Mouse (Mus musculus): ENCODE data around the gene Mov10l1. TPM values are rescaled to one million over a fixed set of nuclear protein-coding genes. Genes with fewer than 3 reads are reported as not detected.

Gene Mov10l1
- polyA plus RNA-seq, 1 experiment: 0.02 TPM

DNA sequence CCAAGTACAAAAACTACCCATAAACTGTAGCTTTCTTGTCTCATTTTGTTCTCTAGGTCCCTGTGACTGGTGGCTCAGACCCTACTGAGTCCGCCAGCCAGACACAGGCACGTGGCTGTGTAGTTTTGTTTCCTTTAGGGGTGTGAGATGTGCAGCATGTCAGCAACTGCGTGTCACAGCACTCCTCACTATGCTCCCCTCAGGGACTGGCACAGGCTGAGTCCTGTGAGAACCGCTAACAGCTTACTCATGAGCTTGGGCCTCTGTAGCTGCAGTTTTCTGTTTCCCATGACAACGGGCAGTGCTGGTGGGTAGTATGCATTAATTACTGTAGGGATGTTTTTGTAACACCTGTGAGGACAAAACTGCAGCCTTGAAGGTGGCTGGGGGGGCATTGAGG is 109.5 kb downstream of the Mov10l1 start:
- Histone ChIP-seq H3K4me3 (replicated peaks; ENCODE audit: insufficient read depth, low read depth, low read length) (no peak overlapping the region), H3K27me3 (ENCODE audit: control insufficient read depth, insufficient read depth, low read length) (no peaks in the 10 kb centered on the region), H3K4me1 (ENCODE audit: control insufficient read depth, insufficient read depth, low read length) (peaks cover 15% of the 10 kb centered on the region), H3K27ac (ENCODE audit: insufficient read depth, low read length) (no peak overlapping the region)
- WGBS: 61% methylated on average over 5 of the region's 5 CpGs
- TF ChIP-seq POLR2A (IDR thresholded peaks at IDR 0.05; ENCODE audit: borderline replicate concordance, insufficient read depth, low read length) (no peak), CTCF (IDR thresholded peaks at IDR 0.05; ENCODE audit: borderline replicate concordance, insufficient read depth, low read depth, low read length) (no peak)
- no peak for DNase-seq

DNA sequence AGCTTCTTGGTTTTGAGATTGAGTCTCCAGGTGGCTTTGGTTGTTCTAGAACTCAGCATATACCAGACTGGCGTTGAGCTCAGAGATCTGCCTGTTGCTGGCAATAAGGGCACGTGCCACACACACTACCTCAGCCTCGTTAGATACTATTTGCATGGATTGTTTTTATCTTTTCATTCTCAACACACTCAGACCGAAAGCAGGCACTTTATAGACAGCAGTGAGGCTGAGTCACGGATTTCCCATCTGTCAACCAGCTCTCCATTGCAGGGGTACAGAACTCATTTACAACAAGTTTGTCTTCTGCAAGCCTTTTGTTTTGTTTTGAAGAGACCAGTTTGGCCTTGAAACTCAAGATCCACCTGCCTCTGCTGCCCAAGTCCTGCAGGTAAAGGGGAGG is 114.7 kb downstream of the Mov10l1 start:
- 47% methylated on average over 5 of the region's 5 CpGs for WGBS
- Histone ChIP-seq H3K27me3 (ENCODE audit: control insufficient read depth, insufficient read depth, low read length) (no peaks in the 10 kb centered on the region), H3K4me3 (replicated peaks; ENCODE audit: insufficient read depth, low read depth, low read length) (no peak overlapping the region), H3K4me1 (ENCODE audit: control insufficient read depth, insufficient read depth, low read length) (peaks cover 59% of the 10 kb centered on the region), H3K27ac (ENCODE audit: insufficient read depth, low read length) (peak overlapping the region; percentile 64)
- no peak for TF ChIP-seq CTCF (IDR thresholded peaks at IDR 0.05; ENCODE audit: borderline replicate concordance, insufficient read depth, low read depth, low read length)
- no peak for TF ChIP-seq POLR2A (IDR thresholded peaks at IDR 0.05; ENCODE audit: borderline replicate concordance, insufficient read depth, low read length)
- DNase-seq: no peak

DNA sequence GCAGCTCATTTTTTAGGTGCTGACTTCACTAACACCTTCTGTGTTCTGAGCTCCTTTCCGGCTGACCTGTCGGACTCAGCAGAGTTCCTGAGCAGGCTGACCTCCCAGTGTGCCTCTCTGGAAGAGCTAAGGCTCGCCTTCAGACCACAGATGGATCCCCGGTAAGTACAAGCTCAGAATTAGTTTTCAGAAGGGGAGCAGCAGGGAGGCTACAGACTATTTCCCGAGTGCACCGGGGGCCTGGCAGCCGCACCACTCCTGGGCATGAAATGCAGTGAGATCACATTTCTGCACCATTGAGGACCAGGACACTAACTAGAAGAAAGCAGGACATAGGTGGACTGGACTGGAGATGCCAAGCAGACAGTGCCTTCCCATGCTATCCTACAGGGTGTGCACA is 115.9 kb downstream of the Mov10l1 start:
- Histone ChIP-seq H3K27ac (ENCODE audit: insufficient read depth, low read length) (peak overlapping the region; percentile 12), H3K4me3 (replicated peaks; ENCODE audit: insufficient read depth, low read depth, low read length) (no peak overlapping the region), H3K27me3 (ENCODE audit: control insufficient read depth, insufficient read depth, low read length) (no peaks in the 10 kb centered on the region), H3K4me1 (ENCODE audit: control insufficient read depth, insufficient read depth, low read length) (peaks cover 64% of the 10 kb centered on the region)
- DNase-seq: peak; percentile 72 to 88
- no peak for TF ChIP-seq CTCF (IDR thresholded peaks at IDR 0.05; ENCODE audit: borderline replicate concordance, insufficient read depth, low read depth, low read length)
- no peak; the same call in 1 of the 2 replicates for TF ChIP-seq POLR2A (IDR thresholded peaks at IDR 0.05; ENCODE audit: borderline replicate concordance, insufficient read depth, low read length)
- WGBS: 8% methylated on average over 7 of the region's 7 CpGs

DNA sequence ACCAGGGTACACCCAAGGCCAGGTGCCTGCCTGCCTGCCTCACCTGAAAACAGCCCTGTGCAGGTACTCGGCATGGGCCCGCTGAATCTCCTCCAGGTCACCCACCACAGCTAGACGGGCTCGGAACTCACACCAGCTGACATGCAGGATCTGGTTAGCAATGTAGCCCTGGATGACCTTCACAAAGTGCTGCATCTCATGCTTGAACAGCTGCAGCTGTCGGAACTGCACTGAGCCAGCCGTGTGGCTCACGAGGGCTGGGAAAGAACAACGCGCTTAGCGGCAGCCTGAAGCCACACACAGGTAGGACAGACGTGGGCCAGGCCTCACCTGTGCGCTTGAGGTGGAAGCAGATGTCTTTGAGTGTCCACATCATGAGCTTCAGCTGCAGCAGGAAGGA is 118.1 kb downstream of the Mov10l1 start:
- 58% methylated on average over 12 of the region's 12 CpGs for WGBS
- H3K4me1 ChIP-seq (ENCODE audit: control insufficient read depth, insufficient read depth, low read length): peaks cover 79% of the 10 kb centered on the region
- peak overlapping the region; percentile 91 for H3K27ac ChIP-seq (ENCODE audit: insufficient read depth, low read length)
- H3K4me3 ChIP-seq (replicated peaks; ENCODE audit: insufficient read depth, low read depth, low read length): no peak overlapping the region
- no peaks in the 10 kb centered on the region for H3K27me3 ChIP-seq (ENCODE audit: control insufficient read depth, insufficient read depth, low read length)
- DNase-seq: no peak
- TF ChIP-seq POLR2A (IDR thresholded peaks at IDR 0.05; ENCODE audit: borderline replicate concordance, insufficient read depth, low read length) (no peak), CTCF (IDR thresholded peaks at IDR 0.05; ENCODE audit: borderline replicate concordance, insufficient read depth, low read depth, low read length) (no peak)

DNA sequence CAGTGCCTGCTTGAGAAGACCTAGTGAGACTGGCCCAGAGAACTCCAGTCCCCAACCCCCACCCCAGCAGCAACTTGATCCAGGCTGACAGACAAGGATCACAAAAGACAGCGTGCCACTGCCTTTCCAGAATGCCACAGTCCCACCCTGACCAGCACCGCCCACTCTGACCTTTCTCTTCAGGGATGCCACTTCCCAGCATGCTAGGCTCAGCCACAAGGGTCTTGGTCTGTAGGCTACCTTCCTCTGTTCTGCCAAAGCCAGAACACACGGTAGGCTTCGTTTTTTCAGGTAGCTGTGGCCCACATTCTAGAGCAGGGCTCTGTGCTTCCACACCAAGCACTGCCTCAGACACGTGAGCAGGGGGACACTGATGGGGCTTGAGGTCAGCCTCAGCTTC is 119.9 kb downstream of the Mov10l1 start:
- peak overlapping the region; percentile 91 for H3K27ac ChIP-seq (ENCODE audit: insufficient read depth, low read length)
- no peak for DNase-seq
- 0 out of 2 replicates have a peak, but pooled peaks have one; percentile 20 for TF ChIP-seq POLR2A (IDR thresholded peaks at IDR 0.05; ENCODE audit: borderline replicate concordance, insufficient read depth, low read length)
- no peak for TF ChIP-seq CTCF (IDR thresholded peaks at IDR 0.05; ENCODE audit: borderline replicate concordance, insufficient read depth, low read depth, low read length)
- peaks cover 83% of the 10 kb centered on the region for H3K4me1 ChIP-seq (ENCODE audit: control insufficient read depth, insufficient read depth, low read length)
- no peak overlapping the region for H3K4me3 ChIP-seq (replicated peaks; ENCODE audit: insufficient read depth, low read depth, low read length)
- H3K27me3 ChIP-seq (ENCODE audit: control insufficient read depth, insufficient read depth, low read length): no peaks in the 10 kb centered on the region
- WGBS: 39% methylated on average over 5 of the region's 5 CpGs

DNA sequence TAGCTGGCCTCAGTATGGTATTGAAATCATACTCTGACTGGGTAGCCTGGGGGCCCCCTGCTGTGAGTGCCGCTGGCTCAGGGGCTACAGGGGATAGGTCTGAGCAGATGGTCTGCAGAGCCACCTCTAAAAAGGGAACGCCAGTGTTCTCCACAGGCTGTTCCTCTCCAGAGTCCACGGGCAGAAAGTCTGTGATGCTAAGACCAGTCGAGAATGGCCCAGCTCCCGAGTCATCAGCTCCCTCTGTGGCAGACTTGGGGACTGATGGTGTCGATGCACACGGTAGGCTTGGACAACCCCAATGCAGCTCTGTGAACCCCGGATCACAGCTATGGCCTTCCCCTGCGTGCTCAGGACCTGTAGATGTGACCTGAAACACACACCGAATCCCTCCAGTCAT is 121.2 kb downstream of the Mov10l1 start:
- Histone ChIP-seq H3K27me3 (ENCODE audit: control insufficient read depth, insufficient read depth, low read length) (no peaks in the 10 kb centered on the region), H3K4me1 (ENCODE audit: control insufficient read depth, insufficient read depth, low read length) (peaks cover 76% of the 10 kb centered on the region), H3K4me3 (replicated peaks; ENCODE audit: insufficient read depth, low read depth, low read length) (peak overlapping the region; percentile 6), H3K27ac (ENCODE audit: insufficient read depth, low read length) (peak overlapping the region; percentile 91)
- no peak for TF ChIP-seq POLR2A (IDR thresholded peaks at IDR 0.05; ENCODE audit: borderline replicate concordance, insufficient read depth, low read length)
- peak; percentile 43; the same call in 1 of the 2 replicates for TF ChIP-seq CTCF (IDR thresholded peaks at IDR 0.05; ENCODE audit: borderline replicate concordance, insufficient read depth, low read depth, low read length)
- 10% methylated on average over 10 of the region's 10 CpGs for WGBS
- peak in 1 of 2 experiments; percentile 79 for DNase-seq

DNA sequence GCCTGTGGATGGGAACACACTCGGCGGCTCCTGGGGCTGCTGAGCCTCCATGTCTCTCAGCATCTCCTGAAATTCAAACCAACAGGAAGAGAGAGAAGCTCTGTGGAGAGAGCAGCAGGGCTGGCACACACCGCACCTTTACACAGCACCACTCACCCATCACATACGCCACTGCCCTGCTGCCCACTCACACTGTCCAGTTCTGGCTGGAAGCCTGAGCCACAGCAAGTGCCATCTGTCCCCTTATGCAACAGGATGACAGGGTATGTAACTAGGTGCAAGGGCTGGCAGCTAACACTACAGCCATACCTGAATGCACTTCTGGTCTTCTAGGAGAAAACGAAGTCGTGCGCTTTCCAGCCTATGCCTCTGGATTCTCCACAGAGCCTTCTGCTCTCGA is 121.7 kb downstream of the Mov10l1 start:
- H3K4me3 ChIP-seq (replicated peaks; ENCODE audit: insufficient read depth, low read depth, low read length): peak overlapping the region; percentile 6
- 0 out of 2 replicates have a peak, but pooled peaks have one; percentile 20 for TF ChIP-seq POLR2A (IDR thresholded peaks at IDR 0.05; ENCODE audit: borderline replicate concordance, insufficient read depth, low read length)
- TF ChIP-seq CTCF (IDR thresholded peaks at IDR 0.05; ENCODE audit: borderline replicate concordance, insufficient read depth, low read depth, low read length): no peak
- peak; percentile 96 to 98 for DNase-seq
- H3K4me1 ChIP-seq (ENCODE audit: control insufficient read depth, insufficient read depth, low read length): peaks cover 76% of the 10 kb centered on the region
- no peaks in the 10 kb centered on the region for H3K27me3 ChIP-seq (ENCODE audit: control insufficient read depth, insufficient read depth, low read length)
- H3K27ac ChIP-seq (ENCODE audit: insufficient read depth, low read length): peak overlapping the region; percentile 91
- WGBS: 7% methylated on average over 8 of the region's 8 CpGs

Other genes with a start within 250 kb of the Mov10l1 start
- gene Brd1, start 248.7 kb upstream of the Mov10l1 start, polyA plus RNA-seq (2012; rRNA removed): 25.7 and 26.1 TPM in 2 replicates
- 6.1 and 6.9 TPM in 2 replicates for gene Zbed4, start 231.2 kb upstream of the Mov10l1 start, polyA plus RNA-seq (2012; rRNA removed)
- 17.3 and 18.5 TPM in 2 replicates for gene Alg12, start 163.6 kb upstream of the Mov10l1 start, polyA plus RNA-seq (2012; rRNA removed)
- 28.6 and 32.0 TPM in 2 replicates for gene Creld2, start 163.3 kb upstream of the Mov10l1 start, polyA plus RNA-seq (2012; rRNA removed)
- gene Pim3, start 120.7 kb upstream of the Mov10l1 start, polyA plus RNA-seq (2012; rRNA removed): 23.4 and 24.2 TPM in 2 replicates
- 1.4 and 1.6 TPM in 2 replicates for gene Ttll8, start 28.5 kb upstream of the Mov10l1 start, polyA plus RNA-seq (2012; rRNA removed)
- 141 and 145 TPM in 2 replicates for gene Mlc1, start 3.9 kb upstream of the Mov10l1 start, polyA plus RNA-seq (2012; rRNA removed)
- 134 and 155 TPM in 2 replicates for gene Panx2, start 76.8 kb downstream of the Mov10l1 start, polyA plus RNA-seq (2012; rRNA removed)
- gene Trabd, start 92.2 kb downstream of the Mov10l1 start, polyA plus RNA-seq (2012; rRNA removed): 52.5 and 56.4 TPM in 2 replicates
- 58.1 and 65.6 TPM in 2 replicates for gene Selenoo, start 106.2 kb downstream of the Mov10l1 start, polyA plus RNA-seq (2012; rRNA removed)
- gene Tubgcp6, start 140.2 kb downstream of the Mov10l1 start, polyA plus RNA-seq (2012; rRNA removed): 77.4 and 82.1 TPM in 2 replicates
- 31.4 and 36.3 TPM in 2 replicates for gene Hdac10, start 145.8 kb downstream of the Mov10l1 start, polyA plus RNA-seq (2012; rRNA removed)
- gene Mapk12, start 157.8 kb downstream of the Mov10l1 start, polyA plus RNA-seq (2012; rRNA removed): 112 and 128 TPM in 2 replicates
- gene Mapk11, start 166.7 kb downstream of the Mov10l1 start, polyA plus RNA-seq (2012; rRNA removed): 58.1 and 64.1 TPM in 2 replicates
- gene Plxnb2, start 197.9 kb downstream of the Mov10l1 start, polyA plus RNA-seq (2012; rRNA removed): 127 and 141 TPM in 2 replicates
- 156 and 165 TPM in 2 replicates for gene Dennd6b, start 213.6 kb downstream of the Mov10l1 start, polyA plus RNA-seq (2012; rRNA removed)
- gene Ppp6r2, start 228.6 kb downstream of the Mov10l1 start, polyA plus RNA-seq (2012; rRNA removed): 240 and 262 TPM in 2 replicates

Data from cerebellum, adult 2 months (tissue).